Comparison of ENCODE assay signal across 32 mouse cellular contexts in genomic region chr7:12011491-12011890, GRCm38 (mm10). TPM values are rescaled to one million over a fixed set of nuclear protein-coding genes. Genes with fewer than 3 reads are reported as not detected.
A peak's percentile ranks its signal among the peaks of the same experiment; 100 is the strongest.
DNase-seq lines count a peak whose midpoint lies in the region; ATAC-seq lines count a peak whose summit lies in the region.
"Not testable (repeated sequence)": the region's sequence is repeated elsewhere in the genome, so short reads cannot be mapped to it uniquely, and the experiment has no call there.
"Had no signal": no experiment of that assay in that cellular context is flagged by ENCODE, and none has a peak within 500 bp of the region (broad histone marks: within the 10 kb centered on the region; RNA-seq: fewer than 3 reads in every experiment).

No protein-coding gene starts in this region.

- H3K27me3 ChIP-seq in hindbrain, embryonic 13.5 days = not testable (repeated sequence)

- H3K9me3 ChIP-seq in hindbrain, embryonic 13.5 days = not testable (repeated sequence)

- peaks cover 14% of the 10 kb centered on the region for H3K36me3 ChIP-seq in hindbrain, embryonic 13.5 days

- 0 out of 2 replicates have a peak, but pooled peaks have one; percentile 46 for ATAC-seq in hindbrain, embryonic 13.5 days (ENCODE audit: low FRiP score)

- H3K4me1 ChIP-seq in hindbrain, embryonic 13.5 days (replicated peaks) = not testable (repeated sequence)

- not testable (repeated sequence) for H3K9ac ChIP-seq in hindbrain, embryonic 13.5 days

- H3K4me3 ChIP-seq in hindbrain, embryonic 13.5 days = peak overlapping the region; percentile 0; the same call in 1 of the 2 replicates

- not testable (repeated sequence) for H3K27ac ChIP-seq in hindbrain, embryonic 13.5 days

- 91% methylated on average over 5 of the region's 5 CpGs for WGBS in hindbrain, embryonic 13.5 days

- peak; percentile 10 for DNase-seq in adrenal gland, postnatal 14 days
- DNase-seq in heart, adult 11 months = peak; percentile 85
- DNase-seq in kidney, postnatal 14 days = peak; percentile 7
- DNase-seq in lung, postnatal 36 days = peak; percentile 0
- DNase-seq in naive thymus-derived CD4-positive, alpha-beta T cell, adult 2 months (ENCODE audit: low read depth) = peak; percentile 4

- H3K4me2 ChIP-seq in hindbrain, embryonic 13.5 days = not testable (repeated sequence)

RNA-seq across cellular contexts. Expression of gene Vmn1r77, which starts 25.1 kb away (rescaled TPM):
- total RNA-seq in adrenal gland, postnatal 14 days (2021) = not detected in 2 replicates
- not detected in 2 replicates for polyA plus RNA-seq in hindbrain, embryonic 13.5 days (2015; fragmentation: Nextera tagmentation; extraction: Ambion mirVana)
- total RNA-seq: adrenal gland, postnatal 25 days; CH12.LX; forebrain, postnatal 0 days; gastrocnemius, postnatal 10 days; heart, postnatal 36 days; layer of hippocampus, adult 18-20 months; layer of hippocampus, postnatal 10 days; left cerebral cortex, adult 18-20 months; left cerebral cortex, postnatal 14 days; liver, adult 2 months had no signal
- polyA plus RNA-seq: embryonic facial prominence, embryonic 12.5 days; forebrain, embryonic 10.5 days; forebrain, postnatal 0 days; G1E; gonadal fat pad, adult 2 months; heart, embryonic 16.5 days; hindbrain, embryonic 16.5 days; intestine, embryonic 14.5 days; kidney, embryonic 16.5 days; limb, embryonic 12.5 days; liver, adult 2 months; liver, embryonic 15.5 days; lung, embryonic 16.5 days; midbrain, embryonic 15.5 days; neural tube, embryonic 12.5 days; Patski; spleen, adult 2 months; thymus, postnatal 0 days had no signal

Comparison
In these comparisons a context has a peak if more than half of its experiments do, and no peak if none do; other contexts are left out.
1. DNase-seq: peak in every context shown above with its lines; median percentile 85 in heart, adult 11 months; 10 in adrenal gland, postnatal 14 days; 7 in kidney, postnatal 14 days; 4 in naive thymus-derived CD4-positive, alpha-beta T cell, adult 2 months; 0 in lung, postnatal 36 days.